Mouse (Mus musculus): ENCODE measurements around the gene Mrgprf.

GRCm38 (mm10) chr7:145256092-145256491, 44.5 kb upstream of the Mrgprf start:
- TF ChIP-seq ZC3H11A (IDR thresholded peaks at IDR 0.05; ENCODE audit: borderline replicate concordance, low read depth, low read length) (no peak), HCFC1 (IDR thresholded peaks at IDR 0.05; ENCODE audit: borderline replicate concordance, insufficient read depth, low read length) (no peak), MAFK (IDR thresholded peaks at IDR 0.05; ENCODE audit: insufficient read depth, low read depth, low read length) (no peak), ZNF384 (IDR thresholded peaks at IDR 0.05; ENCODE audit: low read depth, low read length) (no peak)
